Mouse (Mus musculus) v-Abl transformed pro-B cells (cell line): ENCODE data around the gene Adora1.

Experiments used
- in situ Hi-C, 2 experiments: fragments of 400-800 bp; cut with MboI; formaldehyde crosslinking; loops; one replicate each; pipeline ENCODE4 v1.15.1; 2025; ENCODE audit not compliant: unreplicated experiment in 2 of 2

The Adora1 gene

DNA sequence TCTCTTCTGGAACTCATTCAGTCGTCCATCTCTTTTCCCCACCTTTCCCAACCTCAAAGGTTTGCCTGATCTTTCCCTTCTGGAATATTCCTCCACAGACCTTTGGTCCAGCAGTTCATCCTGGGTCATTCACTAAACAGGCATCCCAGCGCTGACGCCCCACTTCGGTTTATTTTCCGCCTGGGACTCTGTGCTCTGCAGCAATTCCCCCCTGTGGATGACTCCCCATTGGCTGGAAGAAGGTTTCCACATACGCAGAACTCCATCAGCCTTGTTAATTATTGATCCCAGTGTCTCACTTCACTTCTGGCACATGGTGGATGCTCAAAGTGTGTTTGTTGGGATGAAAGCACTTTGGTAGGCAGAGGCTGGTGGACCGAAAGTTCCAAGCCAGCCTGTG is 71.8 kb downstream of the Adora1 start:
- in situ Hi-C loops, result loop anchor here in 1 of 2 experiments (25.0 kb wide), 1 partner anchor 449 kb away; no protein-coding TSS in a partner anchor

DNA sequence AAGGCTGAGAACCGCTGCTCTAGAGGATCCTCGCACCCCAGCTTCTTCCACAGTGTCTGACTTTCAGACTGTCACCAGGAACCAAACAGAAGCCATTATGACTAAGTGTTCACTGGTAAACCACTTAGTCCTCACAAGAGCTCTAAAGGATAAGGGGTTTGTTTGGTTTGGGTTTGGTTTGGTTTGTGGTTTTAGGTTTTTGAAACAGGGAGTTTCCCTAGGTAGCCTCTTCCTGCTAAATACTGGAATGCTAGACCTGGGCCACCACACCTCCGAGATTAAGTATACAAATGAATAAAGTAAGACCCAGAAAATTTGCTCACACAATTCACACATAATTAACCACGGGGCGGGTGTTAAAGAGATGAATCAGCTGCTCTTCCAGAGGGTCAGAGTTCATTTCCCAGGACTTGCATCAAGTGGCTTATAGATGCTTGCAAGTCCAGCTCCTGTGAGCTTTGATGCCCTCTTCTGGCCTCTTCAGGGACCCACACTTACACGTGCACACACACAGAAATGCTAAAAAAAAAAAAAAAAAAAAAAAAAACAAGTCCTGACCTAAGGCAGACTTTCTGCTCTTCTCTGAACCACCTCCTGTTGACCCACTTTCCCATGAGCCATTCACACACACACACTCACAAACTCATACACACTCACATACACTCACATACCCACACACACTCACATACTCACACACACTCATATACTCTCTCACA is 72.6 kb downstream of the Adora1 start:
- in situ Hi-C loops, result loop anchor here in 1 of 2 experiments (25.0 kb wide), 1 partner anchor 450 kb away; no protein-coding TSS in a partner anchor

DNA sequence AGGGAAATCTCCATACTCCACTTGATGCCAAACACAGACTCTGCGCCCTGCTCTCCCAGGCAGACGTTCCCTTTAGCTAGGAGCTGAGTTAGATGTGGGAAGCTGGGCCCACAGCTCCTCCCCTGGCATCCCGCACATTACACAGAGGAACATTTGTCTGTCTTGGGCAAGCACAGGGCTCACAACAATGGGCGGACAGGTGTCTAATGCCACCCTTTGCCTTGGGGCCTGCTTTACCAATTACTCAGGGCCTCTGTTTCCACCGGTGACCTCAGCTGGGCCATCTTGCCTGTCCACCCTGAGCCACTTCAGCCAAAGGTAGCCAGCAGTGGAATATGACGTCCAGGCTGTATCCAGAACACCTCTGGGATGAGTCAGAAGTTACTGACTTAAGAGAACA is 73.8 kb downstream of the Adora1 start:
- in situ Hi-C loops, result loop anchor here in 1 of 2 experiments (25.0 kb wide), 1 partner anchor 451 kb away; no protein-coding TSS in a partner anchor

DNA sequence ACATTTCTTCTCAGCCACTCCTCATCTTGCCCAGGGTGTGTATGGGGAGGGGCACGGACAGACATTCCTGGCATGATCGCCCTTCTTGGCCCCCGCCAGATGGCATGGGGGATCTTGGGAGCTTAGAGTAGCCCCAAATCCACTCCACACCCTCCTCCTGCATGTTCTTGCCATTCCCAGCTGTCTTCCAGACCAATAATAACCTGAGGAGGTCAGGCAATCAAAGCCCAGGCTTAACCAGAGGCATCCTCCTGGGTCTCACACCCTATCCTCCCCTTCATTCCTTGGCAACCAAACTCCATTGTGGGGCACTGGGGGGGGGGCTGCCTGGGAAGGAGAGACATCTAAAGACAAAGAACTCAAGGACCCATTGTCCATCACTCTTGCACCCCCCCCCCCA is 74.8 kb downstream of the Adora1 start:
- in situ Hi-C loops, result loop anchor here in 1 of 2 experiments (25.0 kb wide), 1 partner anchor 452 kb away; no protein-coding TSS in a partner anchor

DNA sequence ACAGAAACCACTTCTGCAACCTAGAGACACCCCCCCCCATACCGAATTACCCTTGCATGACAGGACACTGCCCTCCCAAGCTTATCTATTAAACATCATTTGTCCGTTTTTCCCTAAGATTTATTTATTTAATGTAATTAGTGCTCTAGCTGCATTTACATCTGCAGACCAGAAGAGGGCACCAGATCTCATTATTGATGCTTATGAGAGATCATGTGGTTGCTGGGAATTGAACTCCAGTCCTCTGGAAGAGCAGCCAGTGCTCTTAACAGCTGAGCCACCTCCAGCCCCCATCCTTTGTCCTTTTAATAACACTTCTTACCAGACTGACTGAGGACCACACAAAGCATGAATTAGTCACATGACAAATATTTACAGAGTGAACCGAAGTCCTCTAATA is 80.6 kb downstream of the Adora1 start:
- in situ Hi-C loops, result loop anchor here (5.0 to 25.0 kb wide), 4 partner anchors 48 to 458 kb away; partner anchors contain the start of gene Ppfia4 (in 2 of the 2)

DNA sequence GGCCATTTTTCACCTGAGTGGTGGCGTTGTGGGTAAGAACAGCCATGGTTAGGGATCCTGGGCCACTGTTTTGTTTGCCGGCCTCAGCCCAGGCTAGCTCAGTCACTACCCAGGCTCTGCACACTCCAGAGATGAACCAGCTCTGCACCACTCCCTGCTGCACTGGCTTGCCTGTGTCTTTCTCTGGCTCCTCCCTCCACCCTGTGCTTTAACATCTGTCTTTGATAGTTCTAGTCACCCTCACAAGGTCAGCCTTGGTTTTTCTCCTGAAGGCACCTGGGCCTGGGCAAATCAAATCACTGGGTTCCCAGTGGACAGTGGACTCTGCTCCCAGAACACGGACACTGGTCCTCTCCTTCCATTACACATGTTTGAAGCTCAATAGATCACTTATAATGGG is 81.1 kb downstream of the Adora1 start:
- in situ Hi-C loops, result loop anchor here (5.0 to 25.0 kb wide), 4 partner anchors 48 to 458 kb away; partner anchors contain the start of gene Ppfia4 (in 2 of the 2)

DNA sequence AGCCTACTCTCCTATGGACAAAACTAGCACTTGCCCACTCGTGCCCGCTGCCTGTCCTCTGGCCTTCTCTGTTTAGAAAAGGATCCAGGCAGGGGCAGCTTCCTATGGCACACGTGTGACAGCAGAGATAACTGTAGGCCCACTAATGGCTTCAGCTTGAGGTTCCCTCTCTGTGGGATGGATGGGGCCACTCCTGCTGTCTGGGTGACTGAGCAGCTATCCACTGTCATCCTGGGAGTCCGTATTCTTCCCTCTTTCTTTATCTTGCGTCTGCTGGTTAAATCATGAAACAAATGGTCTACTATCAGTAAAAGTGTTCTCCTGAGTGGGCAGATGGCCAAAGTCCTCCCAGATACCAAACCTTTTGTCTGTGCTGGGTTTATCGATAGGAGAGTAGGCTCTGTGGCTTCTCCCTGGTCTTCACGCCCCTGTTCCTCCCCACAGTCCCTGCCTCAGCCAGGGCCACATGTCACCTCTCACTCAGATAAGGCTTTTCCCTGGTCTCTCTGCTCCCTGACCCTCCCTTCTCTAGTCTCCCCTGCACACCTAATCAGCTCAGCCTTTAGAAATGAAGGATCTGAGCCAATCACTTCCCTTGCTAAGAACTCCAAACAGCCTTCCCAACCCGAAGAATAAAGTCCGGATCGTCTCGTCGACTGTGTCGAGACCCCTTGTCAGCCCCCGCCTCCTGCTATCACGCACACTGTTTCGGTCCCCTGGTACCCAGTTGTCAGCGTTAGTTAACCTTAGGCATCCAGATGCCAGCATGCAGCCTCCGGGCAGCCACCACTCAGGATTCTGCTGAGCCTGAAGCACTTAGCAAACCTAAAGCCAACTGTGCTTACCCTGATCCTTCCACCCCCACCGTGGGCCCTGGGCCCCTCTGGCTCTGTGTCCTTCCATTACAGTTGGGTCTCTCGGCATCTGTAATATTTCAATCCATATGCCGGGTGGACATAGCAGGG is 82.3 kb downstream of the Adora1 start:
- in situ Hi-C loops, result loop anchor here (5.0 to 25.0 kb wide), 4 partner anchors 49 to 459 kb away; partner anchors contain the start of gene Ppfia4 (in 2 of the 2)

DNA sequence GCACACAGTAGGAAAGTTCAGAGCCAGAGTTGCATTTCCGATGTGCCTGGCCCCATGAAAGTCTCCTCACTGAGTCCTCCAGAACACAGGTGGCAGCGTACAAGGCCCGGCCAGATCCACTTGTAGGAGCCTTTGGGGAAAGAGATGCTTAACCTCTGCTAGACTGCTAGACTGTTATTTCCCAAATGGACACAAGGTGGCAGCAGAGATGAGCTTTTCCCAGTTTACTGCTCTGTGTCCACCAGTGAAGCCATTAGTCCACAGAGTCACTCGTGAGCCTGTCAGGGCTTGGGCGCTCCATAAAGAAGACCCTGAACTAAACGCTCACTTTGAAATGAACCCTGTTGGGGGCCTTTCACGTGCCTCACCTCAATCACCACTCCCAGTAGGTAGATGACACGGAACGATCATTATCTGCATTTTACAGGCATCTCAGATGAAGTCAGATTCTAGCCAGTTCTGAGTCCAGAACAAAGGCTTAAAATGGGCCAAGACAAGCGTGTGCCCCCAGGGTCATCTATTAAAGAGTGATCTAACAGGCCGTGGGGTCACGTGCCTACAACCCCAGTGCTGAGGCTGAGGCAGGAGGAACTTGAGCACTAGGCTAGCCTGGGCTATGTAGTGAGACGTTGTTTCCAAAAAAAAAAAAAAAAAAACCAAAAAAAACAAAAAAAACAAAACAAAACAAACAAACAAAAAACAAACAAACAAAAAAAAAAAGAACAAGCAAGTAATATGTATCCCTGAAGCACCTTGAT is 83.4 kb downstream of the Adora1 start:
- in situ Hi-C loops, result loop anchor here (5.0 to 25.0 kb wide), 4 partner anchors 50 to 460 kb away; partner anchors contain the start of gene Ppfia4 (in 2 of the 2)

DNA sequence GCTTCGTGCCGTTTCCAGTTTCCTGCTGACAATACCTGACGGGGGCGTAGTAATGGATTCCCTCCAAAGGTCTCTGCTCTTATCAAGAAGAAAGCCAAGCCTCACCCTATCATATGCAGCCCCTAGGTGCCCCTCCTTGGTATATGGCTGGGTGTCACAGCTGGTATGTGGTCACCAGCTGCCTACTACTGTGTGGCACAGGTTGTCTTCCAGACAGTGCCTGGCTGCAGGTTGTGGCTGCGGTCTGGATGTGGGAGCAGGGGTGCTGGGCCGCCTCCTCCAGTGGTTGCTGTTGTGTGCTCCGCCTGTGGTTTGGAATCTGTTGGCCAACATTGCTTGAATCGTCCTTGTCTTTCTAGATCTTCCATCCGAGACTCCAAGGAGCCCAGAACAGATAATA is 84.5 kb downstream of the Adora1 start:
- in situ Hi-C loops, result loop anchor here (5.0 to 25.0 kb wide), 4 partner anchors 52 to 462 kb away; partner anchors contain the start of gene Ppfia4 (in 2 of the 2)

DNA sequence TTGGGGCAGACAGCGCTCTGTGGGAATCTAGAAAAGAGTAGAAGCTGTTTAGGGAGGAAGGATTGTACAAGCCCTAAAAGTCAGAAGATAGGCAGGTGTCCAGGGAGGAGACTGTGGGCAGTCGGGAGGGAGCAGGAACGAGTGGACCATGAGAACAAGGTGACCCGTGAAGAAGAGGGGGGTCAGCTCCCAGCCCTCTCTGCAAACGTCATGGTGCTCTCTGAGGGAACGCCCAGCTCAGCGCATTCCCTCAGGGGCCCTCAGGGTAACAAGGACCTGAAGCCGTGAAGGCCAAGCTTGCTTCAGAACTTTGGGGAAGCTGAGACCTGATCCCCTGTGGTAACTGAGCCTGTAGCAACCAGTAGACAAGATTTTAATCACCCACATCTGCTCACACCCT is 85.2 kb downstream of the Adora1 start:
- in situ Hi-C loops, result loop anchor here (5.0 to 25.0 kb wide), 4 partner anchors 52 to 462 kb away; partner anchors contain the start of gene Ppfia4 (in 2 of the 2)
